Mouse (Mus musculus) frontal cortex, postnatal 14 days (tissue): Measurements from ENCODE around the gene Tmem8b.

Experiments used
- DNase-seq, 2 experiments: peaks; one replicate each; pipeline ENCODE4 v3.0.0; 2022; ENCODE audit warnings: low spot score in 2 of 2

The Tmem8b gene

DNA sequence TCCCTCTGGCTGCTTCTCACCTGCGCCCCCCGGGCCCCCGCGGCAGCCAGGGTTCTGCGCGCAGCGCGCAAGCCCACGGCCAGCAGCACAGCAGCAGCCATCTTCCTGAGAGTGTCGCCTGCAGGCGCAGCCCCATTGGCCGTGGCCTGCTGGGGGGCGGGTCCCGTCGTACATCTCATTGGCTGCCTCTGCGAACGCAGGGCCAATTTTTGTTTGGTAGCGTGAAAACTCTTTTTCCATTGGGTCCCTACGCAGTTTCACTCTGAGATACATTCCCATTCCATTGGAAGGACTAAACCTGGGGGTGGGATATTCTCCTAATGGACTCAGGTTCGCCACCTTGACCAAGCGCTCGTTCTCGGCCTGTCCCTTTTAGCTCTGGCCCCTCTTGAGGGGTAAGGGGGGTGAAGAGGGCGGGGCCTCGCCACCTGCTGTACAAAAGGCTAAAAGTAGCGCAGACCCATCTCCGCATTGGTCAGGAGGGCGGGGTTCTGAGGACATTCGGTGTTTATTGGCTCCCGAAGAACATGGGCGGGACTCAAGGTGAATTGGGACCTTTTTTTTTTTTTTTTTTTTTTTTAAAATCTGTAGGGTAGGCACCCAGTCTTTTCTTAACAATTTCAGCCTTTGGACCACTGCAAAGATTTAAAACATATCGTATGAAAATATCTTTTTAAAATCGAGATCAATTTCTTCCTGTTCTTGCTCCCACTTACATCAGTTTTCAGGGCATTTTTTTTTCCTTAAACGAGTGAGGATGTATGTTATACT, 12.2 kb upstream of the Tmem8b start, which contains the start of gene Hint2:
Hint2 (minus strand) TSS at position 128 of the 771 bp plus-strand sequence.
- DNase-seq: peak; percentile 92 to 93

DNA sequence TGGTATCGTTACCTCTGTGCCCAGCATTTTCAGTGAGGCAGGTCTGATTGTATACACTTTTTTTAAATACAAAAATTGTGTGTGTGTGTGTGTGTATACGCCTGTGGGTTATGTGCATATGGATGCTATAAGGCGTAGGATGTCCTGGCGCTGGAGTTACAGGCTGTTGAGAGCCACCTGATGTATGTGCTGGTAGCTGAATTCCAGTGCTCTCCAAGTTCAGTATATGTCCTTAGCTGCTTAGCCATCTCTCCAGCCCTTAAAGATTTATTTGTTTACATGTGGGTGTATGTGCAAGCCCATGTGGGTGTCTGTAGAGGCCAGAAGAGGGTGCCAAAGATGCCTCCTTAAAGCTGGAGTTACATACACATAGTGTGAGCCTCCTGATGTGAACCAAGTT, 11.6 kb upstream of the Tmem8b start:
- DNase-seq: no peak

DNA sequence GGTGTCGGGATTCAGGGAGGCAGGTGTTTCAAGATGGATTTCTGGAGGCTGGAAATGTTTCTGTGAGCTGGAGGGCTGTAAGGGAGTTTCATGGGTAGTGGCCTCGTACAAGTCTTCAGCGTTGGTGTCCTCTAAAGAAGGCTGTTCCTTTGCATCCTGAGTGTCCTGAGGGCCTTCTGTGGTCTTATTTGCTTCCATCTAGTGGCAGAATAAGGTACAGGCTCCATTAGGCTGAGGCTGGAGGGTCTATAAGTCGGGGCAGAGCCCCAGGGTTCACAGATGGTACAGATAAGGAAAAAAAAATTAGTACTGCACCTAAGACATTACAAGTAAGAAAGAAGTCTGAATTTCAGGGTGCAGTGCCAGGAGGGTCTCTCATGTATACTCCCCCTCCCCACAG, 2.4 kb upstream of the Tmem8b start:
- no peak for DNase-seq

DNA sequence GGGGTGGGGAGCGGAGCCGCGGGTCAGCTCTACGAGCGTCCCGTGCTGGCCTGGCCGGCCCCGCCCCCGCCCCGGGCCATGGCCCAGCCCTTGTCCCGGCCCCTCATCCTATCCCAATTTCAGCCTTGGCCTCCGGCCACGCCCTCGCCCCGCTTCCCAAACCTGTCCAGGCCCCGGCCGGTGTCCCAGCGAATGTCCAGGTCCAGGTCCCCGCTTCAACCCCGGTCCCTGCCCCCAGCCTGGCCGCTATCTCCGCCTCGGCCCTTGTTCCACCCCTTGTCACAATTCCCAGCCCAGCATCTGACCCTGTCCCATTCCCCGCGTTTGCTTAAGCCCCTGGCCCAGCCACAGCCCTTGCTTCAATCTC, 640 bp downstream of the Tmem8b start:
- peak in 1 of 2 experiments; percentile 32 for DNase-seq

DNA sequence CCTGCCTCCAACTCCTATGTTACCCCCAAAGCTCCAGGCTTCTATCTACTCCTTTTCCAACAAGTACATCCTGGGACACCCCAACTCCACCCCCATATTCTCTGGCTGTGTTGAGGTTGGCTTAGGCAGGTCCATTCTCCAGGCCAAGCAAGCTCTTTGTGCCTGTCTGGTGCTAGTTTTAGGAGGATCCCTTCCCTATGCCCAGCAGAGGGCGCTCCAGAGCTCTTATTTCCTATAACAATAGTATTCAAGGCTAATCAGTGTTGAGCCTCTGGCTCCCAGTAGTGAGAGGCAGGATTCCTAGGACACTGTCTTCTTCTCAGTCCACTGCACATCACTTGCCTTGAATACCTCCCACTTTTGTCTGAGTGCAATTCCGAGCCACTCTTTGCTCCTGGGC, 3.3 kb downstream of the Tmem8b start:
- DNase-seq: peak; percentile 67 to 82

DNA sequence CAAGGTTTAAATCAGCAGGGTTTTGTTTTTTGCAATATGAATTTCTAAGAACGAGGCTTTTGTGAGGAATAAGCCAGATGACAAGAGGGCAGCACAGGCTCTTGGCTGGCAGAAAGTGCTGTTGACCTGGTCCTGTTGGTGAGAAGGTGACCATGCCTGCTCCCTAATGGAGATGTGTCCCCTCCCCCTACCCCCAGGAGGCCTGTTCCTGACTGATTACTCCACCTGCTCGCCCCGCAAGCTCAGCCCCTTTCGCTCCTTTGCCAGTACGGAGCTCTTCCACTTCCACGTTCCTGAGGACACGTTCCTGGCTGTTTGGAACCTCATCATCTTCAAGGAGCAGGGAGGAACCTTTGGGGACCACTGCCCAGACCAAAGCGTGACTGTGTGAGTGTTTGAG, 4.9 kb downstream of the Tmem8b start:
- no peak for DNase-seq

DNA sequence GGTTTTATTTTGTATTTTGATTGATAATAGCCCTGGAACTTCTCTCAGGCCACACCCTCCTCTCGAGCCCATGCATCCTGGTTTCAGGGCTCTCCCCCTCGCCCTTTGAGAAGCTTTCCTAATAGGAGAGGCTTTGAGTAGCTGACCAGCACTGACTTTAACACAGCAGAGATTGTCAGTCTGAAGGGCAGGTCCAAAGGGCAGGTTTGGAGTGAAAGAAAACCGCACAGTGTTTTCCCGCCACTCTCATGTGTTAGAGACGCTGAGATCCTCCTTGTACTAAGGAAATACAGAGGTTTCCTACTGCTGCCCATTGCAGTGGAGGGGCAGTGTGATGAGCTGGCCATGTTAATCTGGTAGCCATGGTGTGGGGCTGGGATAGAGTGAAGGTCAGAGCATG, 6.2 kb downstream of the Tmem8b start:
- DNase-seq: no peak

DNA sequence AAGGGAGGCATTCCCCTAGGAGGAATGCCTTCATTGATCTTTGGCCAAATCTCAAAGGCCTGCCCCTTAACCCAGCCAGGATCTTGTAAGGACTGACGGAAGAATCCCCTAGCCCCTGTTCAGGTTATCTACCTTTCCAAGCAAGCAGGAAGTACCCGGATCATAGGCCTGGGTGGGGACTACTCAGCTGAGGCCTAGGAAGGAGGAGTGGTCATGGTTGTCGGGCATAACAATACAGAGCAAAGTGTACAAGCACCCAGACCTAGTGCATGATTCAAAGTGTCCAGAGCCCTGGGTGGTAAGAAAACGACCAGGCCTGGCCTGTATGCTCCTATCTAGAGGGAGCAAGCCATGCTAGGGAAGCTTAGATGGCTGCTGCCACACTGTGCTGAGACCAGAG, 6.8 kb downstream of the Tmem8b start:
- DNase-seq: no peak

DNA sequence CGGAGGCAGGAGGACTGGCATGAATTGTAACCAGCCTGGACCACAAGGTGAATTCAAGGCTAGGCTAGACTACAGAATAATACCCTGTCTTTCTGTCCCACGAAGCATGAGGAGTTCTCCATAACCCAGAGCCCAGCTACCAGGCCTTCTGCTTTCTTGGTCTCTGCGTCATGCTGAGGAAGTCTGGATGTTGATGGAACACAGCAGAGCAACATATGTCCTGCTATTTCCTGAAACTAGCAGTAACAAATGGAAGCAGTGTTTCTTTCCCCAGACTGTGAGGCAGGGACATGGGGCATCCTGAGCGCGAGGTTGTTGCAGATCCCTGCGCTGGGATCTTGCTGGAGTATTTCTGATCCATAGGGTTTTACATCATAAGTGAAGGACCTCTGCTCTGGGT, 9.8 kb downstream of the Tmem8b start:
- DNase-seq: no peak

DNA sequence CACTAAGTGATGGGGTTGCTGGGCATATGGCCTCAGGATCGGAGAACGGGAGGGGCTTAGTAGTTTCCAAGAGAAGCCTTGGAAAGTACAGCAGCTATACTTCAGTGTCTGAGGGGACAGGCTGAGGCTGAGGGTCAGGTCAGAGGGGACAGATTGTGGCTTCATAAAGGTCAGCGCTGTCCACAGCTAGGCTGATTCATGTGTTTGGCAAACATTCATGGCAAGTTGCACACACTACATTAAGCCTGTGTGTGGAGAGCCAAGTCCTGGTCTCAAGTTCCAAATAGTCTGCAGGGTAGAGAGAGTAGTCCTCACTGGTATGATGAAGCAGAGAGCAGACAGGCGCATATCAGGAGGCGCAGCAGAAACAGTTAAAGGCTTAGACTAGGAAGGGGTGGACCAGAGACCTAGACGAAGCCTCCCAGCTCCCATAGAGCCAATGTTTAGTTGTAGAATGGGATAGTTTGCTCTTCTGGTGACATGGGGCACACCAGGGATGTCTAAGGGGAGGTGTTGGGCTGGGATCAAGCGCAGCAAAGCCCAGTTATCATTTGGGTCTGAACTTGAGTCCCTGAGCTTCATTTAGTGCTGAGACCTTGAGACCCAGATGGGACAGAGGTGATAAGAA, 10.8 kb downstream of the Tmem8b start:
- no peak for DNase-seq

DNA sequence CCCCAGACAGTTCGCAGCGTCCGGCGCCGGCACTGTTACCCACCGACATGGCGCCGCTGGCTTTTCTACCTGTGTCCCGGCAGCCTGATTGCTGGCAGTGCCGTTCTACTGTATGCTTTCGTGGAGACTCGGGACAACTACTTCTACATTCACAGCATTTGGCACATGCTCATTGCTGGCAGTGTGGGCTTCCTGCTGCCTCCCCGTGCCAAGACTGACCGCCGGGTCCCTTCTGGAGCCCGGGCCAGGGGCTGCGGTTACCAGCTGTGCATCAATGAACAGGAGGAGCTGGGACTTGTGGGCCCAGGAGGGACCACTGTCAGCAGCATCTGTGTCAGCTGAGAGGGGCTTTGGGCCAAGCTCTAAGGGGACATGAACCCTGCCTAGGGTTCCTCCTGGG, 21.2 kb downstream of the Tmem8b start:
- no peak for DNase-seq

DNA sequence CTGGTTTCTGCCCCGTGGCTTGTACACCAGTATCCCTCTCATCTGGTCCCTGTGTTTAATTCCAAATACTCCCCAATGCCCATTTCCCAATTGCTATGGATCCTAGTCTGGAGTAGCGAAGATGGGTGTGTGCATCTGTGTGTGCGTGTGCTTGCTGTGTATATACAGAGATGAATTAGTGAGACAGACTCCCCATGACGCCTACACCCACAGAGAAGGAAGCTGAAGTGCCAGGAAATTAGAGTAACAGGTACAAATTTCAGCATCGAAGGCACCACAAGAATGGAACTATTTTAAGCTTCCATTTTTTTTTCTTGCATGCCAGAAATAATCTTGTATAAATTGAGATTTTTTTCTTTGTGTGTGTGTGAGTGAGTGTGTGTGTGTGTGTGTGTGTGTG, 22.3 kb downstream of the Tmem8b start:
- DNase-seq: no peak

DNA sequence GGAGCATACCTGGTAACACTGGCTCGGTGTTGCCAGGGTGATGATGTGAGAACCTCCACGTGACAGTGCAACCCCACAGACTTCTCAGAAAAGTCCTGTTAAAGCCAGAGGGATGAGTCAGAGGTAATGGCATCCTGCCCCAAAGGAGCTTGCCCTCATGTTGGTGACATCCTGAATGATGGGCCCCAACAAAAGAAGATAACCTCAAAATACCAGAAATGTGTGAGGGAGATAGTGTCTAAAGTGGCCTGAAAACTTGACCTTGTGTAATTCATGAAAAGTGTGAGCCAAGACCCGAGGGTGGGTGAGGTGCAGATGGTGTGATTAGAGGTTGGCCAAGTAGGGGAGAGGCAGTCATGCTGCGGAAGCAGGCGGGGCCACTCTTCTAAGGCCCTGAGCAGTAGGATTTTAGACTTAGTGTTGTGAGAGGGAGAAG, 25.1 kb downstream of the Tmem8b start:
- DNase-seq: no peak

DNA sequence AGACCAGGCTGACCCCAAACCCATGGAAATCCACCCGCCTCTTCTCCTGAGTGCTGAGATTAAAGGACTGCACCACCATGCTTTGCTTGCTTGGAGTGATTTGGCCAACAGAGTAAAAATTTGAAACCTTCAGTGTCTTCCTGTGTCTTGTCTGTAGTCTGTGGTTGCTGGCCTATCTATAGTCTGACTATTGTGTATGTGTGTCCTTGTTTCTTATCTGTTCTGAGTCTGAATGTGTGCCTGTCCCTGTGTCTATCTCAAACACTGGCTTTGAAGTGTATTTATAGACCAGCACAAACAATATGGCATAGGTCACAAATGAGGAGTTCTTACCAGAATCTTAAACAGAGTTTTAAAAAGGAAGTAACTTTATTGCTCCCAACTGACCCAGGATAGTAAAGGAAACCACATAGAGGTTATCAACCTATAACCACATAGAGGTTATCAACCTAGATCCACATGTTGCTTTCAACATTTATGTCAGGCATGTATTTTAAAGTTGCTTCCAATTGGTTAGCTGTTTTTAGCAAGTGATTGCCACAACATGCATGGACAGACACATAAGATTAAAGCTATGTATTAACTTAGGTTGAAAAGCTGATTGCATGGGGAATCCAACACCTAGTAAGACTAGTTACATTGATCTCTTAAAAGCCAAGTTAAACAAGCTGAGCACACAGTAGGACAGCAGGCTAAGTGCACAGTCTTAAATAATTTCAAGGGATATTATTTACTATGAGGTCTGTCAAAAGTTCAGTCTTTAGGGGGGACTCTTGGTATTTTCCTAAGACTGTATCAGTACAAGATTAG, 25.9 kb downstream of the Tmem8b start:
- DNase-seq: no peak

DNA sequence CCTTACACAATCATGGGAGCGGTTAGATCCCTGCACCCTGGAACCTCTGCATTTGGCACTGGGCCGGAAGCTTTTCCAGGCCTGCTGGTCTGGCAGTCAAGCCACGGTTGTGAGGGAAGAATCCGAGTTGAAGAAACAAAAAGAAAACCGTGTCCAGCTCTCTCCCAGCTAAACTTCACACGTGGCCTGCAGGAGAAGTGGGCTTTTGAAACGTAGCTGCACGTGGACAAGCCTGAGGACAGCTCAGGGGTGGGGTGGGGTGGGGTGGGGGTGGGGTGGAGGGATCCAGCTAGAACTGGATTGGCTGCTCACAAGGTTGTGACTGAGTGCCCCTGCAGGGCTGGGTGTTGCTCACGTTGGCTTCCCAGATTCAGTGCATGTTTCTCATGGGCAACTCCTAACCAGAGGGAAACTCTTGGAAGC, 26.5 kb downstream of the Tmem8b start:
- DNase-seq: no peak

DNA sequence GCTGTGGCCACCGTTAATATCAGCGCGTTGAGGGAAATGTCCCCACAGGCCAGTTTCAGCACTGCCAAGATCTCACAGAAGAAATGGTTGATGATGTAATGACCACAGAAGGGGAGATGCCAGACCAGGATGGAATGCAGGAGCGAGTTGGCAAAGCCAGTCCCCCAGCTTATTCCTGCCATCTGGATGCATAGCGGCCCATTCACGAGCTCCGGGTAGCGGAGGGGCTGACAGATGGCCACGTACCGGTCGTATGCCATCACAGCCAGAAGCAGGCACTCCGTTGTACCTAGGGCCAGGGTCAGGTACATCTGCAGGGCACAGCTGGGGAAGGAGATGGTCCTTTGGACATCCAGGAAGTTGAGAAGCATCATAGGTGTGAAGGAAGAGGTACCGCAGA, 27.8 kb downstream of the Tmem8b start:
- no peak for DNase-seq

DNA sequence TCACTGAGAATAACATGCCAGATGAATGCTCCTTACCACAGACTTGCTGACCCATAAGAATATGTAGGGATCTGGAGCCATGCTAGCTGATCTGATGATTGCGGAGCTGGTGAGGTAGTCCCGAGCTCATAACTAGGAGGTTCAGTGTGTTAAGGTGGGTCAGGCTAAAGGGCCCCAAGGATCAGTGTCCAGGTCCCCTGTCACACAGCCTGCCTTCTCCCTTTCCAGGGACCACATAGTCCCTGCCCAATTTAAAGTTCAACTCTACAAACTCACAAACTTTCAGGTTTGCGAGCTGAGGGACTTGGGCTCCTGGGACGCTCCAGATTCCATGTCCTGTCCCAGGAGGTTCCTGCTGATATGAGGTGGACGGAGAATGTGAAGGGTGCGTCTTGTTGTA, 31.9 kb downstream of the Tmem8b start, which contains the start of gene Olfr70:
Olfr70 (minus strand) TSS at position 101 of the 400 bp plus-strand sequence.
- no peak for DNase-seq

DNA sequence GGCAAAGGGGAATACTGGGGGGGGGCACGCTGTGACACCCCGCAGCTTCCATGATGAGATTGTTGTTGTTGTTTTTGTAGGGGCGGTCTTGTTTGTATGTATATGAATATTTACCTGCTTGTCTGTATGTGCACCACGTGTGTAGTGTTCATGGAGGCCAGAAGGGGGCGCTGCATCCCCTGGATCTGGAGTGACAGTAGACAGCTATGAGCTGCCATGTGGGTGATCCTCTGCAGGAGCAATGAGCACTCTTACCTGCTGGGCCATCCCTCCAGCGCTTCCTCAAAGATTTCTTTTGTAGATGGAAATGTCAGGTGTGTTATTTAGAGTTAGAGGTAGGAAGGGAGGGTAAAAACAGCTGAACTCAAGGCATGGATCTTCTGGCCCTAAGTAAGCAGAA, 34.7 kb downstream of the Tmem8b start:
- no peak for DNase-seq

DNA sequence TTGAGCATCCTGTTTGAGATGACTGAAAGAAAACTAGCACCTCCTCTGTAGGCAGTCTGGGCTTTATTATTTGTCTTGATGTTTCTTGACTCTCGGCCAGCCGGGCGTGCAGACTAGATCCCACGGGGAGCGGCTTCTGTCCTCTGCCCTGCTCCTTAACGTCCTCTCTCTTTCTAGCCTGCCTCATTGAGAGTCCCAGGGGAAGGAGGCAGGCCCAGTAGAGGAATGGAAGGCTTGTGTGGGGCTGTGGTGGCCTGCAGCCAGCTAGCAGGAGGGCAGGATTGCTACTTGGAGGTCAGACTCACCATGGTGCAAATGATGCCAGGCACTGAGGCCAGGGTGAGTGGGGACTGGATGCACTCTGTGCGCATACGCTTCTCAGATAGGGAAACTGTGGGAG, 35.1 kb downstream of the Tmem8b start:
- DNase-seq: no peak

DNA sequence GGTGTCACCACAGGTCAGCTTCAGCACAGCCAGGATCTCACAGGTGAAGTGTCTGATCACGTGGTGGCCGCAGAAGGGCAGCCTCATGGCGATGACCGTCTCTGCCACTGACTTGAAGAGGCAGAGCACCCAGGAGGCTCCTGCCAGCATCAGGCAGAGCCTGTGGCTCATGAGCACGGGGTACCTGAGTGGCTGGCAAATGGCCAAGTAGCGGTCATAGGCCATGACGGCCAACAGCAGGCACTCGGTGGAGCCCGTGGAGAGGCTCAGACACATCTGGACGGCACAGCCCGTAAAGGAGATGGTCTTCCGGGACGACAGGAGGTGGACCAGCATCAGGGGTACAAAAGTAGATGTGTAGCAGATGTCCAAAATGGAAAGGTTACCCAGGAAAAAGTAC, 37.2 kb downstream of the Tmem8b start:
- DNase-seq: no peak

DNA sequence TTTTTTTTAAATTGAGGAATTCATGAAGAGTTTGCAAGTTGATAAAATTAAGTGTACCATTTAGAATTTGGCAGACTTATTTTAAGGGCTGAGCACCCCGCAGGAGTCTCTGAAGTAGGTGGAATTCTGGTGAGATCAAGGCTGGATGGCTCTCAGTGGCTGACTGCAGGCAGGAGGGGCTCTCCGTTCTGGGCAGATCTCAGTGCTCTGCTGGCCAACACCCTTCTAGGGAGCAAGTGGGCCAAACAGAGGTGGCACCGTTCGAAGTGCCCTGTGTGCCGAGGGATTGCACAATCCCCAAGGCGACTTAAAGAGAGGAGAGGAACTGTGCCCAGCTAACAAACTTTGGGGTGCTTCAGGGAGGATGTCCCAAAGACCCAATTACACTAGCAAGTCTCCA, 41.1 kb downstream of the Tmem8b start, which contains the start of gene Olfr71:
Olfr71 (minus strand) TSS at position 387 of the 400 bp plus-strand sequence.
- no peak for DNase-seq

DNA sequence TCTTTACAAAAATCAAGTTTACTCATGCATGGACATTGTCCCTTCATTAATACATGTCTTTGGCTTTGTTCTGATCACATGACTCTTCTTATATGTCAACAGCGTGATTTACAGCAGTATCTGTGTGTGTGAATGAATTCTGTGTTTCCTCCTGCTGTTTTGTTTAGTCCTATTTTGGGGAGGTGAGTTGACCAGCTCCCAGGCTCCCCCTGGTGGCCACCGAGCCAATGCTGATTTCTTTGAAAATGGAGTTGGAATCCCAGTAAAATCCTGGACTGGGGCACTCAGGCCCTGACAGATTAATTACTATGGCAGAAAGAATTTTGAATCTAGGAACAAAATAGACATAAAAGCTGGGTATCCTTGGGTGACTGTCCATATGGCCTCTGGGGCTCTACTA, 43.0 kb downstream of the Tmem8b start:
- peak in 1 of 2 experiments; percentile 70 for DNase-seq
